Mouse (Mus musculus) 3T3-L1 (cell line): ENCODE measurements at regions not wholly inside any gene's neighbourhood (a gene's known extent, or its start where the extent isn't known, plus 50 kb on each side); places are given as distances from the start of the nearest gene placed in this dataset.

Experiments used
- DNase-seq: peaks from one replicate; pipeline ENCODE4 v3.0.0-alpha.2; 2015; ENCODE audit warnings: low read depth, low spot score

DNA sequence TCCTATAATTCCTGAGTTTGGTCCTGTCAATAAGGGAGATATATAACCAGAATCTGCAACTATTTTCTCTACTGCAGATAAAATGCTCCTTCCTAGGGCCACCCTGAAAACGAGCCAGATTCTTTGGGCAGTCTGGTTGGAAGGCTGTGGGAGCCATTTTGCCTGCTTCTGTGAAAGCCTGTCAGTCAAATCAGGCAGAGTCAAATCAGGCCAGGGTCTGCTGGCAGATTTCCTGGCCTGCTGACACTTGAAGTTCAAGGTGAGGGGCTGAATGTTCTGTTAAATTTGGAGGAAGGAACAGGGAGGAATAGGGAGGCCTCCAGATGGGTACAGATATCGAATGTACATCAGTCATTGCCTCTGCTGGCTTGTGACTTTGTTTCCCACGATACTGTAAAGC is 206.0 kb upstream of the Pkn2 start:
- DNase-seq = no peak

GRCm38 (mm10) chr3:143078310-143078709 is 196.5 kb upstream of the Pkn2 start:
- DNase-seq = no peak

DNA sequence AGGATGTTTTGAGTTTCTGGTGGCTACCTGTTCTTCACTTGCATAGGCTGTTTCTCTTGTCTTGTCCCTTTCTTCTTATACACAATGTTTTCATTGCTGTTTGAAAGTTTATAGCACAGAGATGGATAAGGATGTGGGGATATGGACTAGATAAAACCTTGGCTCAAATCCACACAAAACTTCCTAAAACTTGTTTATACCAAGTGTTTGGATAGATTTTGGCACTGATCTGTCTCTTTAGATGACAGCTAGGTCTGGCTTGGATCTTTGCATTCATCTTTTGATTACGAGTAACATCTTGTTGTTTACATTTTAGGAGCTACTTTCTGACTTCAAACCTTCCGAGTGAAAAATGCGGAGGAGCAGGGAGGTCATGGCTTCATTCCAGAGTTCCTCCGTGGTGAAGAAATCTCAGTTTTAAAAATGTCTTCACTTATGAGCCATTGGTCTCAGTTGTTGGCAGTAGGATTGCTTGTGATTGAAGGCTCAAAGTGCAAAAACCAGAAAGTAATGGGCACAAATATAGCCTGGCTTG is 190.1 kb upstream of the Pkn2 start:
- DNase-seq = no peak

- peak; percentile 34 for DNase-seq
Observed at GRCm38 (mm10) chr3:143054858-143055257, 173.1 kb upstream of the Pkn2 start.

DNA sequence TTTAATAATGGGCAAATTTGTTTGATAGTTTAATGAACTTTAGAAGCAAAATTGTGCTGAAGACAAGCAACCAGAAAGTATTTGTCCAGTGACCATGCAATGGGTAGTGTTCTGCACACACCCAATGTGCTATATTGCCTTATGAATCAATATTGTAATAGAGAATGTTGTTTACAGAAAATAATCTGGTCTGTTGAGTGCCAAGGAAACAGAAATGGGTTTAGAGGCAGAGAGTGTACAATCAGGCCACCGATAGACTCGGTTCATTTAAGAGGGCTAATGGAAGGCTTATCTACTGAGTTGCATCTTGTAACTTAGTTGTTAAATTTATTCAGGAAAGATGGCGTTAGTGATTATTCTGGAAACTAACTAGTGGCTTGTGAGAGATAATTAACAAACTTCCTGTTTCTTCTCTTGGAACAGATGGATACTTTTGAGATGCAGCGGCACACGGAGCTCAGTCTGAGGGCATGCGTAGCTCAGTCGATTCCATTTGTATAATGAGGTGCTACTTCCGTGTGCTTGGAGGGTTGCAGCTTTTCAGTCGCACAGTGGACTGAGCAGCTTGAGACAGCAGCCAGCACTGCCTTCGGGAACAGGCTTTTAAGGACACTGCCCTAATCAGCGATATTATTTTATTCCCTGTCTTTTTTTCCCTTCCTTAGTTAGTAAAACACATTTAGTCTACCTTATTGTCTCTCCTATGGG is 171.6 kb upstream of the Pkn2 start:
- DNase-seq = no peak

GRCm38 (mm10) chr3:143040666-143041065 is 158.9 kb upstream of the Pkn2 start:
- DNase-seq = peak; percentile 10

GRCm38 (mm10) chr3:143036108-143036507 is 154.3 kb upstream of the Pkn2 start:
- DNase-seq = no peak

DNA sequence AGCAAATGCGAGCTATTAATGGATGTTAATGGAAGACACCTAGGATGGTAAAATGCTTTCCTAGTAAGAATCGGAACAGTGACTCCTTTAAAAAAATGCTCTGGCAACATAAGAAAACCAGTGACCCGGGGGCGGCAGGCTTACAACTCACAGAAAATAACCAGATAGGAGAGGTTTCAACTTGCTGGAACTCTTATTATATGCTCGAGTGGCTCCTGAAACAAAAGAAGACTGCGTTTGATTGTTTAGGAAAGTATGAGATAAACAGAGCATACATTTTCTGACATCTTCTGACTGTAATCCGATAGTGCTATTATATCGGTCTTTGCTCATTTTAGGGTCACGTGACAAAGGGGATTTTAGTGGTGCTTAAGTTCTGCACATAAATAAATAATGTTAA is 152.8 kb upstream of the Pkn2 start:
- DNase-seq = no peak

- no peak for DNase-seq
Observed at GRCm38 (mm10) chr3:143022486-143022885, 140.7 kb upstream of the Pkn2 start.

GRCm38 (mm10) chr3:143021159-143021871 is 139.5 kb upstream of the Pkn2 start:
- no peak for DNase-seq

DNA sequence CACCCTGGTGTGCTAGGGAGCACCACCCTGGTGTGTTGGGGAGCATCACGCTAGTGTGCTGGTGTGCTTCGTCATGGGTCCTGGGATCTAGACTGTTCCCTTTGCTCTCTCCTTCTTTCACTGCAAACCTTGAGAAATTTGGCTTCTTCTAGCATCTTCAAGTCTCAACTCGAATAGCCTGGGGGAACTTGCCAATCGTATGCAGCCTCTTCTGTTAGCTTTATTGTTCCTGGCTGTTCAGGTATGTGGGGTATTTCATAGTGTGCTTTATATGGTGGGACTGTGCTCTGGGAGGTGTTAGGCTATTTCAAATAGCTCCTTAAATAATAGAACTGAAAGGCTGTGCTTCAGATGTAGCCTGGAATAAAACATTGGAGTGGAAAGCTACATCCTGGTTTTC is 135.7 kb upstream of the Pkn2 start:
- no peak for DNase-seq

- no peak for DNase-seq
Observed at GRCm38 (mm10) chr3:143016758-143017157, 135.0 kb upstream of the Pkn2 start.

DNA sequence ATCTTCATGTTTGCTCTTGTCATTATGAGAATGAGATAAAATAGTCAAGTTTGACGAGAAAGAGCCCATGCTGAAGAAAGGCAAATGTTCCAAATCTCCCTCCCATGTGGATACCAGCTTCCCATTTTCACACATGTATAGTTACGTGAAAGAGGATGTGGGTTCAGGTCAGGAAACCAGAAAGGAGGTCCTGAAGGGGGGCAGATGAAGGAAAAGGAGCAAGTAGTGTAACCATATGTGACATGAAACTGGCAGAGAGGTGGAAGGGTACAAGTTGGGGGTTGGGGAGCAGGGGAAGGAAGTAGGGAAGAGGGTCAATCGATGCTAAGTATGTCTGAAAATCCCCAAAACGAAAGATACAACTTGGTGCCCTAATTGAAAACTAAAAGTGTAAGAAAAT is 132.6 kb upstream of the Pkn2 start:
- DNase-seq = no peak

DNA sequence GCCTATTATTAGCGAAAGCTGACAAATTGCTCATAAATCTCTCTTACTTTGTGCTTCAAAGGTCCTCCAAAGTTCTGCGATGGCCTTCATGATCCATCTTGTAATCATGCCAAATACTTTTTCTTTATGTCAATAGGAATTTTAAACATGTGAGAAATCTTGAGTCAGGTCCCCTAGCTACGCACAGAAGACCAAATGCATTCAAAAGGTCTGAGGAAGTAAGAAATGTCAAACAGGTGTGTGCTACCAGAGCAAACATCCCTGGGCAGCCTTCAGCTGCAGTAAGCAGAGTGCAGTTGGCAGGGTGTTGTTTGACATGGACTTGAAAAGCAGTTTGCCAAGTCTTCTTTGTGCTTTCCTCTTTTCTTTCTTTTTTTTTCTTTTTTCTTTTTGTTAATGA is 125.2 kb upstream of the Pkn2 start:
- no peak for DNase-seq

GRCm38 (mm10) chr3:143001952-143002351 is 120.1 kb upstream of the Pkn2 start:
- DNase-seq = no peak

- peak; percentile 51 for DNase-seq
Observed at GRCm38 (mm10) chr3:142995981-142996743, 114.4 kb upstream of the Pkn2 start.

- DNase-seq = no peak
Observed at GRCm38 (mm10) chr3:142984547-142984946, 102.7 kb upstream of the Pkn2 start.

GRCm38 (mm10) chr3:142981221-142981620 is 99.4 kb upstream of the Pkn2 start:
- no peak for DNase-seq

DNA sequence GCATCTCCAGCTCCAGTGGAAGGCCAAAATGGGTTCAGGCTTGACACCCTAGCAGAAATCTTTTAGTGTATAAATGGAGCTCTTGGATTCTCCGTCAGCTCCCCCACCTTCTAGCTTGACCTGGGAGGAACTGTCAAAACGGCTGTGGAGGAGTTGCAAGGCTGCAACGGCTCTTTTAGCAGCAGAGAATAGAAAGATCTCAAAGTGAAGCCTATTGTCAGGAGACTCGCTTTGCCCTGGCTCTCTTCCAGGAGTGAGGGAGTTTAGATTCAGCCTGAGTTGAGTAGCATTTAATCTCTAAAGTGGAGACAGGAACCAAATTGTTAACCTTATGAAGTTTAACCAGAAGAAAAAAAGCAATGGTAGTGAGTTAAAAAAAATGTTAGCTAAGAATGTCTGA is 97.4 kb upstream of the Pkn2 start:
- DNase-seq = no peak

GRCm38 (mm10) chr3:142976519-142977394 is 95.0 kb upstream of the Pkn2 start:
- DNase-seq = no peak

DNA sequence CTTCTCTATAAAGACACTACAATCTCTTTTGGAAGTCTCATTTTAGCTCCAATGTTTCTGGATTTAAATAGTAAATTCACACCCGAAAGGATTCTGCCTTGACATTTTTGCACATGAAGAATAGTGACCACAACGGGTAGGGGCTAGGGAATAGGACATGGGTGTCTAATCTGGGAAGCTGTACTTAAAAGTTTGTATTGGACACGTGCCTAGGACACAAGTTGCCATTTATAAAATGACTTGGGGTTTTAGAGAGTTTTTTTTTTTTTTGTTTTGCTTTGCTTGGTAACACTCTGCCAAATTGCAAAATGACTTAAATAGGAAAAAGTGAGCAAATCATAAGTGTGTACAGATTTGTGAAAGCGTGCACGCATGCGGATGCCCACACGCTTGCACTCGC is 93.8 kb upstream of the Pkn2 start:
- no peak for DNase-seq
